ENCODE assay signal across 16 mouse cellular contexts in the genomic region with DNA sequence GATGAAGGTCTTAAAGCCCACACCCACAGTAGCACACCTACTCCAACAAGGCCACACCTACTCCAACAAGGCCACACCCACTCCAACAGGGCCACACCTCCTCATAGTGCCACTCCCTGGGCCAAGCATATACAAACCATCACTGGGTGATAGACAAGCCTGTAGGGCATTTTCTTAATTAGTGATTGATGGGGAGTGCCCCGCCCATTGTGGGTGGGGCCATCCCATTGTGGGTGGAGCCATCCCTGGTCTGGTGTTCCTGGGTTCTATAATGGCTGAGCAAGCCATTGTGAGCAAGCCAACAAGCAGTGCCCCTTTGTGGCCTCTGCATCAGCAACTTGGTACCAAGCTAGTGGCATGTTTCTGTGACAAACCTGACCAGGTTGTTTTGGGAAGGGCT.
"Had no signal": no experiment of that assay in that cellular context is flagged by ENCODE, and none has a peak within 500 bp of the region (broad histone marks: within the 10 kb centered on the region; RNA-seq: fewer than 3 reads in every experiment).

No protein-coding gene starts in this region.

- DNase-seq: retina, postnatal 1 day; right cerebral cortex, adult 18-20 months; right cerebral cortex, postnatal 14 days; right cerebral cortex, postnatal 25 days; right cerebral cortex, postnatal 4 days; spleen, adult 18-20 months; thymus, adult 18-20 months; thymus, adult 2 months; thymus, postnatal 14 days; thymus, postnatal 25 days; thymus, postnatal 36 days; thymus, postnatal 4 days had no signal

- H3K36me3 ChIP-seq: neural tube, embryonic 13.5 days; neural tube, embryonic 15.5 days; stomach, embryonic 15.5 days had no signal

- H3K4me2 ChIP-seq: neural tube, embryonic 13.5 days; neural tube, embryonic 15.5 days; stomach, embryonic 15.5 days had no signal

- H3K9ac ChIP-seq: neural tube, embryonic 13.5 days; neural tube, embryonic 15.5 days; stomach, embryonic 15.5 days had no signal

- H3K4me3 ChIP-seq: neural tube, embryonic 13.5 days; neural tube, embryonic 15.5 days; stomach, embryonic 15.5 days had no signal

- H3K4me1 ChIP-seq: neural tube, embryonic 13.5 days; neural tube, embryonic 15.5 days; stomach, embryonic 15.5 days had no signal

- H3K27me3 ChIP-seq: neural tube, embryonic 13.5 days; neural tube, embryonic 15.5 days; stomach, embryonic 15.5 days had no signal

- H3K9me3 ChIP-seq: neural tube, embryonic 13.5 days; neural tube, embryonic 15.5 days; stomach, embryonic 15.5 days had no signal

- H3K27ac ChIP-seq: neural tube, embryonic 13.5 days; neural tube, embryonic 15.5 days; stomach, embryonic 15.5 days; stomach, postnatal 0 days had no signal
